Mouse (Mus musculus) midbrain, embryonic 14.5 days (tissue): ENCODE results near the gene Pde12. TPM values are rescaled to one million over a fixed set of nuclear protein-coding genes. Genes with fewer than 3 reads are reported as not detected.
"Not testable (repeated sequence)": the region's sequence is repeated elsewhere in the genome, so short reads cannot be mapped to it uniquely, and the experiment has no call there.

ENCODE experiments used
- ATAC-seq: fragments of 200-750 bp; cut with Nextera tagmentation; 2 replicates; pipeline ENCODE4 v1.8.0; 2017; ENCODE audit warnings: moderate number of reproducible peaks, moderate library complexity; ENCODE audit not compliant: low FRiP score, low TSS enrichment
- DNase-seq: peaks from one replicate; pipeline ENCODE4 v3.0.0-alpha.2; 2015
- H3K27ac ChIP-seq: fragments of 300-500 bp; sonication (generic); replicated peaks from 2 replicates; pipeline ENCODE4 v1.5.1; 2014; ENCODE audit warnings: mild to moderate bottlenecking, low read depth, low read length, moderate library complexity
- H3K27me3 ChIP-seq: fragments of 300-500 bp; sonication (generic); 2 replicates; pipeline ENCODE4 v1.6.1; 2014; ENCODE audit warnings: low read length, control low read depth, mixed read lengths; ENCODE audit not compliant: control insufficient read depth, insufficient read depth
- H3K36me3 ChIP-seq: fragments of 300-500 bp; sonication (generic); 2 replicates; pipeline ENCODE4 v1.6.1; 2014; ENCODE audit warnings: low read length, control low read depth; ENCODE audit not compliant: control insufficient read depth, insufficient read depth
- H3K4me1 ChIP-seq: fragments of 300-500 bp; sonication (generic); 2 replicates; pipeline ENCODE4 v1.6.1; 2014; ENCODE audit warnings: mild to moderate bottlenecking, antibody characterized with exemption, low read length, control low read depth; ENCODE audit not compliant: control insufficient read depth, insufficient read depth
- H3K4me2 ChIP-seq: fragments of 300-500 bp; sonication (generic); 2 replicates; pipeline ENCODE4 v1.6.1; 2014; ENCODE audit warnings: mild to moderate bottlenecking, low read length, moderate library complexity
- H3K4me3 ChIP-seq: fragments of 300-500 bp; sonication (generic); replicated peaks from 2 replicates; pipeline ENCODE4 v1.5.1; 2014; ENCODE audit warnings: low read depth, low read length
- H3K9ac ChIP-seq: fragments of 300-500 bp; sonication (generic); replicated peaks from 2 replicates; pipeline ENCODE4 v1.6.1; 2014; ENCODE audit warnings: mild to moderate bottlenecking, low read length, moderate library complexity
- H3K9me3 ChIP-seq: fragments of 300-500 bp; sonication (generic); 2 replicates; pipeline ENCODE4 v1.6.1; 2016; ENCODE audit warnings: low read length, control low read depth, mixed read lengths; ENCODE audit not compliant: control insufficient read depth
- WGBS: fragments of 180-500 bp; shearing (Covaris S2); extraction: QIAGEN DNeasy Blood & Tissue Kit; methylation state at CpG from one replicate; pipeline ENCODE4 v1.1.7; 2014; 5-methylcytosine and 5-hydroxymethylcytosine counted together
- polyA plus RNA-seq: library from polyadenylated mRNA; unstranded; fragments of >200 nt; fragmentation: Nextera tagmentation; extraction: Ambion mirVana; gene quantifications from 2 replicates; pipeline ENCODE4 v1.2.1, GENCODE M21; 2014

Pde12 gene
- polyA plus RNA-seq: 14.6 and 15.6 TPM in 2 replicates

DNA sequence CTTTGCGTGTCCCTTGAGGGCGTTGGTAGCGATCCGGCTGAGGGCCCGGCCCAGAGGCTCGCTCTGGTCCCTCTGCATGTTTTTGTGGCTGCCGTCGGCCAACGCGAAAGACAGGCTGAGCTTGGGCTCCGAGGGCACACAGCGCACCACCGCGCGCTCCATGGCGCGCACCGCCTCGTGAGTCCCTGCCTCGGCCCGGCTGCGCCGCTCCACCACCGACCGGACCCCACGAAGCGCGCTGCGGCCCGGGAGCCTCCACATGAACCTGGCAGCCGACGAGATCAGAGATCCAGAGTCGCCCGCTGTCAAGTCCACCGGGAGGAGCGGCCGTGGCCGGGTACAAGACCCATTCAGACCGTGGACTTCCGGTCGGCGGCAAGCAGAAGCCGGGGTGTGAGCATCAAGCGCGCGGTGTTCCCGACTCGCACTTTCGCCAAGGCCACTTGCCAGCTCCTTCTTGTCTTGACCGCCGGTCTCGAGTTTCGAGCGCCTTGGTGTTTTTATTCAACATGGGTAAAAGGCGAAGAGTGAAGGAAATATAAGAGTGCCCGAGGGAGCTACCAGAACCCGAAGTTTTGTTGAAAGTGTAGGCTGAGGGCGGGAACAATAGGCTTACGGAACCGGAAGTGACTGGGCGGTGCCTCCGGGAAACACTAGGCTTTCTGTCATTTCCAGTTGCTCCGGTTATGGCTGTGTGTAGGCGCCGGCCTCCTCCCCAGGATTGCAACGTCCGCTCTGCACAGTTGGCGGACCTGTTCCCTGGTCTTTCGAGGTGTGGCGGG is at the start of gene Pde12:
Pde12 (minus strand) TSS at position 592 of the 782 bp plus-strand sequence.
- no peaks in the 10 kb centered on the region for H3K9me3 ChIP-seq
- WGBS: under 1% methylated on average over 70 of the region's 70 CpGs
- H3K4me3 ChIP-seq: peak within 1 kb of the TSS; percentile 97
- peak; percentile 93 for ATAC-seq
- no peaks in the 10 kb centered on the region for H3K27me3 ChIP-seq
- peak within 1 kb of the TSS; percentile 88 for H3K27ac ChIP-seq
- peaks cover 16% of the 10 kb centered on the region for H3K36me3 ChIP-seq
- H3K4me1 ChIP-seq: peaks cover 24% of the 10 kb centered on the region
- DNase-seq: peak; percentile 94
- H3K9ac ChIP-seq: peak within 1 kb of the TSS; percentile 88
- peak within 1 kb of the TSS; percentile 96 for H3K4me2 ChIP-seq

DNA sequence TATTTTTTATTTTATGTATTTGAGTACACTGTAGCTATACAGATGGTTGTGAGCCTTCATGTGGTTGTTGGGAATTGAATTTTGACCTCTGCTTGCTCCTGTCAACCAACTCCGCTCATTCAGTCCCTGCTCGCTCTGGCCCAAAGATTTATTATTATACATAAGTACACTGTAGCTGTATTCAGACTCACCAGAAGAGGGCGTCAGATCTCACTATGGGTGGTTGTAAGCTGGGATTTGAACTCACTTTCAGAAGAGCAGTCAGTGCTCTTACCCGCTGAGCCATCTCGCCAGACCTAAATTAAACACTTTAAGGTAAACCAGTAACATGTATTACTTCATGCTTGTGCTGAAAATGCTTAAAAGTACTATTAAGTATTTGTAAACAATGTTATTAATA is 35.6 kb upstream of the Pde12 start:
- H3K36me3 ChIP-seq, H3K4me2 ChIP-seq, H3K4me3 ChIP-seq, H3K9ac ChIP-seq, H3K9me3 ChIP-seq, H3K27me3 ChIP-seq, H3K27ac ChIP-seq, ATAC-seq, DNase-seq, H3K4me1 ChIP-seq: not testable (repeated sequence)
- 87% methylated on average over 5 of the region's 5 CpGs for WGBS

GRCm38 (mm10) chr14:26697912-26698311 is 28.2 kb upstream of the Pde12 start:
- no peak overlapping the region for H3K4me3 ChIP-seq
- peak; percentile 58 for DNase-seq

GRCm38 (mm10) chr14:26692974-26693373 is 23.3 kb upstream of the Pde12 start, which contains the start of gene Dnah12:
TSS of gene Dnah12 (plus strand) at chr14:26693274.
- no peaks in the 10 kb centered on the region for H3K4me1 ChIP-seq
- H3K9ac ChIP-seq: no peak within 1 kb of the TSS
- 92% methylated on average over 3 of the region's 3 CpGs for WGBS
- DNase-seq (no peak), ATAC-seq (no peak)
- no peak within 1 kb of the TSS for H3K4me3 ChIP-seq
- no peaks in the 10 kb centered on the region for H3K9me3 ChIP-seq
- no peak within 1 kb of the TSS for H3K27ac ChIP-seq
- H3K36me3 ChIP-seq: no peaks in the 10 kb centered on the region
- no peak within 1 kb of the TSS for H3K4me2 ChIP-seq
- no peaks in the 10 kb centered on the region for H3K27me3 ChIP-seq

More at GRCm38 (mm10) chr14:26697912-26698311, 28.2 kb upstream of the Pde12 start:
- Histone ChIP-seq H3K36me3 (no peaks in the 10 kb centered on the region), H3K4me1 (no peaks in the 10 kb centered on the region), H3K9me3 (no peaks in the 10 kb centered on the region), H3K27ac (no peak overlapping the region), H3K9ac (no peak overlapping the region), H3K27me3 (no peaks in the 10 kb centered on the region), H3K4me2 (no peak overlapping the region)
- ATAC-seq: no peak

DNA sequence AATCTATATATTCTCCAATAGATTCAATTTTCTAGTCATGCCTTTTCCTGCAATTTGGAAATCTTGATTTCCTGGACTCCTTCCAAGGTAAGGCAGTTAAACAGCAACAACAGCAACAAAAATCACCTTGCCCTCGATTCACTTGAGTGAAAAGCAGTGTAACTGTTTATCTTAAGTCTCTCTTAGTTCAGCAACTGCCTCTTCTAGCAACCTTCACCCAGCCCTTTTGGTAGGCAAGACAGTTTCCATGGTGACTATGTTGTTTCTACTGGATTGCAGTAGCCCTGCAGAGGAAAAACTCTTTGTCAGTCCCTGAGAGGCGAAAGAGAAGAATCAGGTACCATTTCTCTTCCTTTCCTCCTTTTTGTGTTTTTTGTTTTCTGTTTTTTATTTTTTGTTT is 21.7 kb upstream of the Pde12 start:
- Histone ChIP-seq H3K9ac (no peak overlapping the region), H3K27ac (no peak overlapping the region), H3K36me3 (no peaks in the 10 kb centered on the region), H3K4me3 (no peak overlapping the region), H3K4me2 (no peak overlapping the region), H3K27me3 (no peaks in the 10 kb centered on the region), H3K4me1 (no peaks in the 10 kb centered on the region), H3K9me3 (no peaks in the 10 kb centered on the region)
- DNase-seq (peak; percentile 1), ATAC-seq (no peak)
- WGBS: 61% methylated on average over 2 of the region's 2 CpGs

GRCm38 (mm10) chr14:26690727-26691126 is 21.0 kb upstream of the Pde12 start:
- ATAC-seq: no peak
- Histone ChIP-seq H3K27me3 (no peaks in the 10 kb centered on the region), H3K4me3 (no peak overlapping the region), H3K4me2 (no peak overlapping the region), H3K9ac (no peak overlapping the region), H3K36me3 (no peaks in the 10 kb centered on the region), H3K27ac (no peak overlapping the region), H3K4me1 (no peaks in the 10 kb centered on the region), H3K9me3 (no peaks in the 10 kb centered on the region)
- DNase-seq: no peak
- WGBS: 72% methylated on average over 2 of the region's 2 CpGs

GRCm38 (mm10) chr14:26675791-26676190 is 6.1 kb upstream of the Pde12 start:
- no peak overlapping the region for H3K4me2 ChIP-seq
- no peak for ATAC-seq
- no peak overlapping the region for H3K27ac ChIP-seq
- DNase-seq: no peak
- H3K4me3 ChIP-seq: no peak overlapping the region
- H3K9ac ChIP-seq: no peak overlapping the region
- WGBS: 73% methylated on average over 5 of the region's 5 CpGs
- H3K9me3 ChIP-seq: no peaks in the 10 kb centered on the region
- no peaks in the 10 kb centered on the region for H3K36me3 ChIP-seq
- H3K4me1 ChIP-seq: no peaks in the 10 kb centered on the region
- 0 out of 2 replicates have a peak, but pooled peaks cover 3% of the 10 kb centered on the region for H3K27me3 ChIP-seq

DNA sequence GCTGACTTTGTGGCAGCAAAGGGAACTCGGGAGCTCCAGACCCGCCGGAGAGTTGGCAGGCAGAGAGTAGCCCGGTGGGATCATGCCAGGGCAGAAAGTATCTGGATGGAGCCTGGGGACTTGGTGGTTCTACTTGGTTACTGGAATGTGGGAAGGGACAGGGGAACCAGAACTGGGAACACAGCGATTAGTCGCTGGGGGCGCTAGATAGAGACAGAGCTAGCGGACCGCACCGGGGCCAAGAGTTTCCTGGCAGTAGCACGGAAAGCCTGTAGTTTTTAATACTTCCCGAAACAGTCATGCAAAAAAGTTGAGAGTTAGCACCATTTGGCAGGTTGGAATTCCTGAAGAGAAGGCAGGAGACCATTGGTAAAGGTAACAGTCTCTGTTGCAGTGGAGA is 5.7 kb upstream of the Pde12 start:
- ATAC-seq (no peak), DNase-seq (peak; percentile 29)
- peaks cover 3% of the 10 kb centered on the region for H3K4me1 ChIP-seq
- H3K9me3 ChIP-seq: no peaks in the 10 kb centered on the region
- H3K9ac ChIP-seq: no peak overlapping the region
- no peak overlapping the region for H3K4me2 ChIP-seq
- WGBS: 26% methylated on average over 12 of the region's 12 CpGs
- no peak overlapping the region for H3K4me3 ChIP-seq
- H3K36me3 ChIP-seq: no peaks in the 10 kb centered on the region
- 0 out of 2 replicates have a peak, but pooled peaks cover 3% of the 10 kb centered on the region for H3K27me3 ChIP-seq
- no peak overlapping the region for H3K27ac ChIP-seq
